Mouse (Mus musculus) embryonic facial prominence, embryonic 11.5 days (tissue): ENCODE measurements around the gene Arhgef17. TPM values are rescaled to one million over a fixed set of nuclear protein-coding genes. Genes with fewer than 3 reads are reported as not detected.
A peak's percentile ranks its signal among the peaks of the same experiment; 100 is the strongest.

Experiments used
- ATAC-seq: fragments of 200-750 bp; cut with Nextera tagmentation; replicated peaks from 2 replicates; pipeline ENCODE4 v1.8.0; 2017; ENCODE audit warnings: low read depth; ENCODE audit not compliant: insufficient number of reproducible peaks, low FRiP score, low TSS enrichment
- DNase-seq: peaks from one replicate; pipeline ENCODE4 v3.0.0-alpha.2; 2015; ENCODE audit warnings: low spot score
- H3K27ac ChIP-seq: fragments of 300-500 bp; sonication (generic); replicated peaks from 2 replicates; pipeline ENCODE4 v1.5.1; 2014; ENCODE audit warnings: mild to moderate bottlenecking, low read depth, low read length, control low read depth
- H3K27me3 ChIP-seq: fragments of 300-500 bp; sonication (generic); 2 replicates; pipeline ENCODE4 v1.6.1; 2014; ENCODE audit warnings: mild to moderate bottlenecking, low read length, moderate library complexity, mixed read lengths; ENCODE audit not compliant: control insufficient read depth, insufficient read depth
- H3K36me3 ChIP-seq: fragments of 300-500 bp; sonication (generic); replicated peaks from 2 replicates; pipeline ENCODE4 v1.6.1; 2014; ENCODE audit warnings: low read depth, mild to moderate bottlenecking, low read length, moderate library complexity, mixed read lengths; ENCODE audit not compliant: control insufficient read depth, insufficient read depth
- H3K4me1 ChIP-seq: fragments of 300-500 bp; sonication (generic); 2 replicates; pipeline ENCODE4 v1.6.1; 2014; ENCODE audit warnings: low read length, mixed read lengths; ENCODE audit not compliant: control insufficient read depth, insufficient read depth
- H3K4me2 ChIP-seq: fragments of 300-500 bp; sonication (generic); 2 replicates; pipeline ENCODE4 v1.6.1; 2014; ENCODE audit warnings: low read depth, mild to moderate bottlenecking, control low read depth, low read length, moderate library complexity
- H3K4me3 ChIP-seq: fragments of 300-500 bp; sonication (generic); 2 replicates; pipeline ENCODE4 v1.5.1; 2014; ENCODE audit warnings: low read depth, low read length, control low read depth
- H3K9ac ChIP-seq: fragments of 300-500 bp; sonication (generic); replicated peaks from 2 replicates; pipeline ENCODE4 v1.6.1; 2014; ENCODE audit warnings: mild to moderate bottlenecking, control low read depth, low read length
- H3K9me3 ChIP-seq: fragments of 300-500 bp; sonication (generic); replicated peaks from 2 replicates; pipeline ENCODE4 v1.6.1; 2016; ENCODE audit warnings: mild to moderate bottlenecking, low read length, inconsistent platforms, mixed read lengths; ENCODE audit not compliant: control insufficient read depth
- WGBS: fragments of 180-500 bp; shearing (Covaris S2); extraction: QIAGEN DNeasy Blood & Tissue Kit; methylation state at CpG from one replicate; pipeline ENCODE4 v1.1.7; 2014; 5-methylcytosine and 5-hydroxymethylcytosine counted together
- polyA plus RNA-seq: library from polyadenylated mRNA; unstranded; fragments of >200 nt; fragmentation: Nextera tagmentation; extraction: Ambion mirVana; gene quantifications from 2 replicates; pipeline ENCODE4 v1.2.1, GENCODE M21; 2014

Gene Arhgef17
- polyA plus RNA-seq, 1 experiment from 2014 or later = 8.1 TPM

GRCm38 (mm10) chr7:100919006-100919808 is 12.7 kb downstream of the Arhgef17 start:
- no peaks in the 10 kb centered on the region for H3K27me3 ChIP-seq
- no peak for ATAC-seq
- 26% methylated on average over 7 of the region's 7 CpGs for WGBS
- peak overlapping the region; percentile 66 for H3K27ac ChIP-seq
- H3K4me2 ChIP-seq = no peak overlapping the region
- H3K4me3 ChIP-seq = no peak overlapping the region
- H3K36me3 ChIP-seq = no peaks in the 10 kb centered on the region; the same call in none of the 2 replicates
- no peaks in the 10 kb centered on the region for H3K9me3 ChIP-seq
- no peak for DNase-seq
- H3K9ac ChIP-seq = no peak overlapping the region
- peaks cover 18% of the 10 kb centered on the region for H3K4me1 ChIP-seq

GRCm38 (mm10) chr7:100918176-100918575 is 13.7 kb downstream of the Arhgef17 start:
- no peak overlapping the region for H3K4me2 ChIP-seq
- peak overlapping the region; percentile 25; the same call in 1 of the 2 replicates for H3K9ac ChIP-seq
- H3K27me3 ChIP-seq = no peaks in the 10 kb centered on the region
- no peak for ATAC-seq
- H3K9me3 ChIP-seq = no peaks in the 10 kb centered on the region
- H3K27ac ChIP-seq = peak overlapping the region; percentile 13; the same call in 1 of the 2 replicates
- no peaks in the 10 kb centered on the region; the same call in none of the 2 replicates for H3K36me3 ChIP-seq
- peaks cover 12% of the 10 kb centered on the region for H3K4me1 ChIP-seq
- no peak for DNase-seq
- no peak overlapping the region for H3K4me3 ChIP-seq
- 34% methylated on average over 9 of the region's 9 CpGs for WGBS

- peaks cover 12% of the 10 kb centered on the region for H3K4me1 ChIP-seq
- no peak overlapping the region; the same call in 1 of the 2 replicates for H3K9ac ChIP-seq
- DNase-seq = no peak
- no peak overlapping the region for H3K4me3 ChIP-seq
- WGBS = 51% methylated on average over 6 of the region's 6 CpGs
- peak overlapping the region; percentile 13; the same call in 1 of the 2 replicates for H3K27ac ChIP-seq
- no peaks in the 10 kb centered on the region for H3K27me3 ChIP-seq
- H3K36me3 ChIP-seq = no peaks in the 10 kb centered on the region; the same call in none of the 2 replicates
- no peak for ATAC-seq
- no peak overlapping the region for H3K4me2 ChIP-seq
- no peaks in the 10 kb centered on the region for H3K9me3 ChIP-seq
These were observed 14.2 kb downstream of the Arhgef17 start for GRCm38 (mm10) chr7:100917751-100918150.

GRCm38 (mm10) chr7:100916526-100916925 is 15.4 kb downstream of the Arhgef17 start:
- Histone ChIP-seq H3K36me3 (no peaks in the 10 kb centered on the region; the same call in none of the 2 replicates), H3K9ac (0 out of 2 replicates have a peak overlapping the region, but pooled peaks have one; percentile 4), H3K27ac (no peak overlapping the region), H3K9me3 (no peaks in the 10 kb centered on the region), H3K27me3 (no peaks in the 10 kb centered on the region), H3K4me2 (no peak overlapping the region), H3K4me1 (peaks cover 16% of the 10 kb centered on the region), H3K4me3 (no peak overlapping the region)
- 84% methylated on average over 6 of the region's 6 CpGs for WGBS
- ATAC-seq (no peak), DNase-seq (no peak)

- H3K9me3 ChIP-seq = no peaks in the 10 kb centered on the region
- peaks cover 21% of the 10 kb centered on the region for H3K4me1 ChIP-seq
- no peak overlapping the region for H3K4me3 ChIP-seq
- no peak for ATAC-seq
- no peaks in the 10 kb centered on the region for H3K27me3 ChIP-seq
- WGBS = 73% methylated on average over 5 of the region's 5 CpGs
- H3K4me2 ChIP-seq = no peak overlapping the region
- no peaks in the 10 kb centered on the region; the same call in none of the 2 replicates for H3K36me3 ChIP-seq
- H3K9ac ChIP-seq = no peak overlapping the region
- DNase-seq = no peak
- H3K27ac ChIP-seq = no peak overlapping the region
These were observed 16.7 kb downstream of the Arhgef17 start for GRCm38 (mm10) chr7:100915204-100915603.

GRCm38 (mm10) chr7:100911791-100912190 is 20.1 kb downstream of the Arhgef17 start:
- Histone ChIP-seq H3K4me1 (peaks cover 9% of the 10 kb centered on the region), H3K4me3 (no peak overlapping the region), H3K27me3 (no peaks in the 10 kb centered on the region), H3K9me3 (no peaks in the 10 kb centered on the region), H3K9ac (0 out of 2 replicates have a peak overlapping the region, but pooled peaks have one; percentile 19), H3K36me3 (no peaks in the 10 kb centered on the region; the same call in none of the 2 replicates), H3K4me2 (no peak overlapping the region; the same call in 1 of the 2 replicates), H3K27ac (no peak overlapping the region)
- ATAC-seq = no peak
- 45% methylated on average over 9 of the region's 9 CpGs for WGBS
- DNase-seq = no peak

GRCm38 (mm10) chr7:100911246-100911770 is 20.6 kb downstream of the Arhgef17 start:
- no peaks in the 10 kb centered on the region for H3K9me3 ChIP-seq
- no peak for ATAC-seq
- WGBS = 5% methylated on average over 2 of the region's 2 CpGs
- peaks cover 9% of the 10 kb centered on the region for H3K4me1 ChIP-seq
- 0 out of 2 replicates have a peak overlapping the region, but pooled peaks have one; percentile 14 for H3K4me2 ChIP-seq
- no peak for DNase-seq
- no peak overlapping the region for H3K4me3 ChIP-seq
- no peaks in the 10 kb centered on the region for H3K27me3 ChIP-seq
- H3K36me3 ChIP-seq = no peaks in the 10 kb centered on the region; the same call in none of the 2 replicates
- H3K9ac ChIP-seq = 0 out of 2 replicates have a peak overlapping the region, but pooled peaks have one; percentile 19
- 0 out of 2 replicates have a peak overlapping the region, but pooled peaks have one; percentile 3 for H3K27ac ChIP-seq

GRCm38 (mm10) chr7:100908567-100908966 is 23.3 kb downstream of the Arhgef17 start:
- no peak for DNase-seq
- no peak overlapping the region for H3K27ac ChIP-seq
- no peak for ATAC-seq
- no peak overlapping the region for H3K9ac ChIP-seq
- 54% methylated on average over 8 of the region's 8 CpGs for WGBS
- no peak overlapping the region for H3K4me3 ChIP-seq
- H3K4me1 ChIP-seq = peaks cover 9% of the 10 kb centered on the region
- H3K27me3 ChIP-seq = no peaks in the 10 kb centered on the region
- no peaks in the 10 kb centered on the region for H3K9me3 ChIP-seq
- no peak overlapping the region for H3K4me2 ChIP-seq
- H3K36me3 ChIP-seq = no peaks in the 10 kb centered on the region
